Mouse (Mus musculus): ENCODE results near the gene Irak1.
A peak's percentile ranks its signal among the peaks of the same experiment; 100 is the strongest.

The Irak1 gene

DNA sequence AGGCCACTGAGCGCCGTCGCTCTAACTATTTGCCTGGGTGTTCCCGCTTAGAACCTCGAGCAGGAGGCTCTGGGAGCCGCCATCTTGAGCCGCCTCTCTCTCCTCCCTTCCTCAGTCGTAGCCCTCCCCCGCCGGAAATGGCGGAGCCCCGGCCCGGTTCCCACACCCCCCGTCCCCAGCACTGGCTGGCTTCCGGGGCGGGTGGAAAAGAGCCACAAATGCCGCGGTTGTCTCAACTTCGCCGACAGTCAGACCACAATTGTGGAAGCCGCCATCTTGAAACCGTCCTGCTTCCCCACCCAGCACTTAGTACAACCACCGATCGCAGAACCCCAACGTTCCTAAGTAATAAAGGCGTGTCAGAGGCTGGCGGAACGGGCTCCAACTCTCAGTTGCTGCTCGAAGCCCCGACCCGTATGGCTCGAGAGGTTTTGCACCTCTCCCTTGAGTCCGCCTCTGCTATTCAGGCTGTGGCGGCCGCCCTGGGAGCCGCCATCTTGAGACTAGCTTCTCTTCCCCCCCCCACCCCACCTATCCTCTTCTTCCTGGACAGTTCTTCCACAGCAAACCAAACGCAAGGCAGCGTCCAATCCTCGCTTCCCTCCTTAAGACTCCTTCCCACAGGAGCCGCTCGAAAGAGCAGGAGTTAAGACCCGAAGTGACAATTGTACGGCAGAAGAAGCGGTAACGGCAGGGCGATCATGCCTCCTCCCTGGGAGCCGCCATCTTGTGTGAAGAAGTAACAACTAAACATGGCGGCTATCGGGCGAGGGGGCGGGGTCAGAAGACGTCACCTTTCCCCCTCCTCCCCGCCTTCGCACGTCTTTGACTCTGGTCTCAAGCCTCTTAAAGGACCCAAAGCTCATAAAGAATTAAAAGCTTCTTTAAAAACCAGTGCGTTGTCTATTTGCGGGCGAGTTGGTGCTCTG is 57.2 kb downstream of the Irak1 start, which contains the start of gene Hcfc1:
Gene Hcfc1, minus strand, starts transcription at position 110 of the 929 bp plus-strand sequence.
- peak; percentile 79 for DNase-seq (ENCODE audit: low spot score)

- no peak for DNase-seq (ENCODE audit: low spot score)
Measured at GRCm38 (mm10) chrX:73965307-73965706, 58.4 kb downstream of the Irak1 start.

DNA sequence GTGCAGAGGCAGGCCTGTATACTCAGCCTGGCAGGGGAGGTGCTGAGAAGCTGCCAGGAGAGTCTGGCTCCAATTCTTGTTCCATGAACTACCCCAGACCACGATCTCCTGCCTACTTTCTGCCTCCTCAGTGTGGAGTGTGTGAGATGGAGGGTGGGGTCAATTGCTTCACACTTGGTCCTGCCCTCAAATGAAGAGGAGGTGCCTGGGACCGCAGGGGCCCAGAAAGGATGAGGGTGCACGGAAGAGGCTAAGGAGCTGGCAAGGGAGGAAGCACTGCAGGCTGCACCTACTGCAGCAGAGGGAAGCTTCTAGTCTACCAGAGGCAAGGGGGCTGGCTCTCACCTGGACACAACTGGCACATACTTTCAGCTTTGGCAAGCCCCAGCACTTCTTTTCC is 59.4 kb downstream of the Irak1 start:
- DNase-seq (ENCODE audit: low spot score), result no peak
